29 mouse cellular contexts compared by ENCODE assay signal in genomic region chr9:63884971-63885370, GRCm38 (mm10).
DNase-seq lines count a peak whose midpoint lies in the region; ATAC-seq lines count a peak whose summit lies in the region.
"Had no signal": no experiment of that assay in that cellular context is flagged by ENCODE, and none has a peak within 500 bp of the region (broad histone marks: within the 10 kb centered on the region; RNA-seq: fewer than 3 reads in every experiment).

No protein-coding gene starts in this region.

- ATAC-seq in embryonic facial prominence, embryonic 15.5 days (ENCODE audit: insufficient number of reproducible peaks, low FRiP score, low TSS enrichment, low read depth): no peak
- no peak for ATAC-seq in forebrain, embryonic 14.5 days
- ATAC-seq in forebrain, embryonic 12.5 days (ENCODE audit: low FRiP score): no peak
- ATAC-seq: hindbrain, postnatal 0 days; inflammation-experienced regulatory T-cells, adult 6 months; intestine, embryonic 16.5 days; Patski had no signal

- no peak overlapping the region for H3K4me3 ChIP-seq in embryonic facial prominence, embryonic 15.5 days (replicated peaks)
- no peak overlapping the region for H3K4me3 ChIP-seq in embryonic facial prominence, embryonic 10.5 days
- H3K4me3 ChIP-seq in forebrain, embryonic 14.5 days (ENCODE audit: low read depth, low read length): no peak overlapping the region
- no peak overlapping the region for H3K4me3 ChIP-seq in forebrain, embryonic 12.5 days (replicated peaks)
- H3K4me3 ChIP-seq: heart, adult 2 months; heart, embryonic 10.5 days; heart, embryonic 13.5 days had no signal

- no peak overlapping the region for H3K9ac ChIP-seq in embryonic facial prominence, embryonic 15.5 days
- H3K9ac ChIP-seq in forebrain, embryonic 14.5 days (ENCODE audit: low read length): no peak overlapping the region
- no peak overlapping the region for H3K9ac ChIP-seq in forebrain, embryonic 12.5 days
- H3K9ac ChIP-seq: heart, embryonic 13.5 days; hindbrain, embryonic 14.5 days had no signal

- H3K36me3 ChIP-seq in embryonic facial prominence, embryonic 15.5 days: no peaks in the 10 kb centered on the region
- H3K36me3 ChIP-seq in embryonic facial prominence, embryonic 10.5 days (replicated peaks): no peaks in the 10 kb centered on the region
- no peaks in the 10 kb centered on the region for H3K36me3 ChIP-seq in forebrain, embryonic 14.5 days (ENCODE audit: control insufficient read depth, insufficient read depth, low read length)
- H3K36me3 ChIP-seq in forebrain, embryonic 12.5 days (replicated peaks): no peaks in the 10 kb centered on the region
- H3K36me3 ChIP-seq: G1E; heart, embryonic 10.5 days; heart, embryonic 13.5 days had no signal

- peaks cover 26% of the 10 kb centered on the region for H3K4me1 ChIP-seq in embryonic facial prominence, embryonic 15.5 days
- H3K4me1 ChIP-seq in embryonic facial prominence, embryonic 10.5 days: peaks cover 32% of the 10 kb centered on the region
- peaks cover 10% of the 10 kb centered on the region for H3K4me1 ChIP-seq in forebrain, embryonic 14.5 days (ENCODE audit: control insufficient read depth, insufficient read depth, low read length)
- H3K4me1 ChIP-seq in forebrain, embryonic 12.5 days: peaks cover 17% of the 10 kb centered on the region

- DNase-seq in cerebellum, adult 9-11 months: peak; percentile 5
- no peak for DNase-seq in cerebellum, adult 18-20 months
- DNase-seq in embryonic facial prominence, embryonic 10.5 days (ENCODE audit: low spot score): no peak
- DNase-seq in forebrain, embryonic 14.5 days (ENCODE audit: low spot score): no peak
- peak; percentile 35 for DNase-seq in left cerebral cortex, postnatal 4 days
- no peak for DNase-seq in left cerebral cortex, postnatal 10 days (ENCODE audit: extremely low spot score in 1 of 2, low spot score in 2 of 2)
- DNase-seq: adrenal gland, postnatal 10 days; adrenal gland, postnatal 36 days; B cell, adult 2 months; cerebellum, adult 11 months; embryo, embryonic 11 days; gastrocnemius, postnatal 10 days; gastrocnemius, postnatal 36 days; heart, adult 2 months; heart, postnatal 14 days; heart, postnatal 4 days; kidney, adult 18-20 months; kidney, adult 9 months had no signal

- H3K9me3 ChIP-seq in embryonic facial prominence, embryonic 15.5 days (replicated peaks): no peaks in the 10 kb centered on the region
- H3K9me3 ChIP-seq in embryonic facial prominence, embryonic 10.5 days: no peaks in the 10 kb centered on the region
- H3K9me3 ChIP-seq in forebrain, embryonic 14.5 days (replicated peaks; ENCODE audit: control insufficient read depth, low read length): no peaks in the 10 kb centered on the region
- H3K9me3 ChIP-seq in forebrain, embryonic 12.5 days: no peaks in the 10 kb centered on the region
- H3K9me3 ChIP-seq: G1E; heart, embryonic 10.5 days; heart, embryonic 13.5 days had no signal

- no peaks in the 10 kb centered on the region for H3K27me3 ChIP-seq in embryonic facial prominence, embryonic 15.5 days
- H3K27me3 ChIP-seq in embryonic facial prominence, embryonic 10.5 days (replicated peaks; ENCODE audit: low read depth, poor library complexity, severe bottlenecking): peaks cover 19% of the 10 kb centered on the region; the same call in 1 of the 2 replicates
- no peaks in the 10 kb centered on the region for H3K27me3 ChIP-seq in forebrain, embryonic 14.5 days (replicated peaks; ENCODE audit: control insufficient read depth, insufficient read depth, low read length)
- H3K27me3 ChIP-seq in forebrain, embryonic 12.5 days: no peaks in the 10 kb centered on the region
- H3K27me3 ChIP-seq: CH12.LX; heart, embryonic 13.5 days; Patski had no signal

- intact Hi-C loops in left cerebral cortex, postnatal 4 days (cut with DNase I): no loop called here
- intact Hi-C loops in left cerebral cortex, postnatal 10 days (cut with DNase I): no loop called here

- no peak overlapping the region for H3K4me2 ChIP-seq in embryonic facial prominence, embryonic 15.5 days (replicated peaks)
- H3K4me2 ChIP-seq in forebrain, embryonic 14.5 days (ENCODE audit: low read length): no peak overlapping the region
- H3K4me2 ChIP-seq in forebrain, embryonic 12.5 days: no peak overlapping the region
- H3K4me2 ChIP-seq: heart, embryonic 13.5 days; hindbrain, embryonic 14.5 days had no signal

- H3K27ac ChIP-seq in embryonic facial prominence, embryonic 15.5 days (replicated peaks): 0 out of 2 replicates have a peak overlapping the region, but pooled peaks have one; percentile 14
- H3K27ac ChIP-seq in embryonic facial prominence, embryonic 10.5 days (replicated peaks): no peak overlapping the region
- H3K27ac ChIP-seq in forebrain, embryonic 14.5 days (ENCODE audit: low read depth, low read length): peak overlapping the region; percentile 1; the same call in 1 of the 2 replicates
- no peak overlapping the region for H3K27ac ChIP-seq in forebrain, embryonic 12.5 days
- H3K27ac ChIP-seq: heart, adult 2 months; heart, embryonic 10.5 days; heart, embryonic 13.5 days; hindbrain, embryonic 14.5 days; hindbrain, postnatal 0 days had no signal

- WGBS in embryonic facial prominence, embryonic 15.5 days: 49% methylated on average over 2 of the region's 2 CpGs
- 82% methylated on average over 2 of the region's 2 CpGs for WGBS in embryonic facial prominence, embryonic 10.5 days
- 58% methylated on average over 2 of the region's 2 CpGs for WGBS in forebrain, embryonic 14.5 days
- 82% methylated on average over 2 of the region's 2 CpGs for WGBS in forebrain, embryonic 12.5 days

Comparison
In these comparisons a context has a peak if more than half of its experiments do, and no peak if none do; other contexts are left out.
1. DNase-seq: peak in cerebellum, adult 9-11 months (single experiment) and left cerebral cortex, postnatal 4 days (single experiment); none in cerebellum, adult 18-20 months (0 of 2), embryonic facial prominence, embryonic 10.5 days (single experiment), forebrain, embryonic 14.5 days (single experiment) and left cerebral cortex, postnatal 10 days (0 of 2).
2. H3K27ac ChIP-seq: peak in embryonic facial prominence, embryonic 15.5 days (single experiment) and forebrain, embryonic 14.5 days (single experiment); none in embryonic facial prominence, embryonic 10.5 days (single experiment) and forebrain, embryonic 12.5 days (single experiment).